Mouse (Mus musculus) liver, postnatal 0 days (tissue): ENCODE data around the gene Dhx8.

Source experiments
- CTCF ChIP-seq: sonication (generic); IDR thresholded peaks from 2 replicates; pipeline ENCODE4 v1.5.1; 2016; ENCODE audit warnings: antibody characterized with exemption, low read depth
- EP300 ChIP-seq: IDR thresholded peaks from 2 replicates; pipeline ENCODE4 v1.6.1; 2016; ENCODE audit warnings: antibody characterized with exemption, low read depth, mild to moderate bottlenecking

GRCm38 (mm10) chr11:101764546-101764945 lies 31.8 kb downstream of the Dhx8 start:
- no peak for TF ChIP-seq EP300
- no peak for TF ChIP-seq CTCF
